Mouse (Mus musculus) lung, adult 2 months (tissue): ENCODE measurements around the gene Elovl3.

ENCODE experiments used
- CTCF ChIP-seq: fragments of 200-500 bp; IDR thresholded peaks from 2 replicates; pipeline ENCODE4 v1.5.1; 2011; ENCODE audit warnings: mild to moderate bottlenecking, low read length, control low read depth; ENCODE audit not compliant: insufficient read depth
- POLR2A ChIP-seq: fragments of 200-500 bp; IDR thresholded peaks from 2 replicates; pipeline ENCODE4 v1.6.1; 2011; ENCODE audit warnings: low read depth, mild to moderate bottlenecking, control low read depth, low read length, borderline replicate concordance; ENCODE audit errors: extremely low read depth

- TF ChIP-seq POLR2A (no peak), CTCF (no peak)
Measured at GRCm38 (mm10) chr19:46114617-46115016, 17.1 kb upstream of the Elovl3 start.
